Mouse (Mus musculus) midbrain, embryonic 14.5 days (tissue): Measurements from ENCODE around the gene Olfr309. TPM values are rescaled to one million over a fixed set of nuclear protein-coding genes. Genes with fewer than 3 reads are reported as not detected.
"Not testable (repeated sequence)": the region's sequence is repeated elsewhere in the genome, so short reads cannot be mapped to it uniquely, and the experiment has no call there.

Experiments used
- ATAC-seq: fragments of 200-750 bp; cut with Nextera tagmentation; 2 replicates; pipeline ENCODE4 v1.8.0; 2017; ENCODE audit warnings: moderate number of reproducible peaks, moderate library complexity; ENCODE audit not compliant: low FRiP score, low TSS enrichment
- DNase-seq: peaks from one replicate; pipeline ENCODE4 v3.0.0-alpha.2; 2015
- H3K27ac ChIP-seq: fragments of 300-500 bp; sonication (generic); replicated peaks from 2 replicates; pipeline ENCODE4 v1.5.1; 2014; ENCODE audit warnings: mild to moderate bottlenecking, low read depth, low read length, moderate library complexity
- H3K27me3 ChIP-seq: fragments of 300-500 bp; sonication (generic); 2 replicates; pipeline ENCODE4 v1.6.1; 2014; ENCODE audit warnings: low read length, control low read depth, mixed read lengths; ENCODE audit not compliant: control insufficient read depth, insufficient read depth
- H3K36me3 ChIP-seq: fragments of 300-500 bp; sonication (generic); 2 replicates; pipeline ENCODE4 v1.6.1; 2014; ENCODE audit warnings: low read length, control low read depth; ENCODE audit not compliant: control insufficient read depth, insufficient read depth
- H3K4me1 ChIP-seq: fragments of 300-500 bp; sonication (generic); 2 replicates; pipeline ENCODE4 v1.6.1; 2014; ENCODE audit warnings: mild to moderate bottlenecking, antibody characterized with exemption, low read length, control low read depth; ENCODE audit not compliant: control insufficient read depth, insufficient read depth
- H3K4me2 ChIP-seq: fragments of 300-500 bp; sonication (generic); 2 replicates; pipeline ENCODE4 v1.6.1; 2014; ENCODE audit warnings: mild to moderate bottlenecking, low read length, moderate library complexity
- H3K4me3 ChIP-seq: fragments of 300-500 bp; sonication (generic); replicated peaks from 2 replicates; pipeline ENCODE4 v1.5.1; 2014; ENCODE audit warnings: low read depth, low read length
- H3K9ac ChIP-seq: fragments of 300-500 bp; sonication (generic); replicated peaks from 2 replicates; pipeline ENCODE4 v1.6.1; 2014; ENCODE audit warnings: mild to moderate bottlenecking, low read length, moderate library complexity
- H3K9me3 ChIP-seq: fragments of 300-500 bp; sonication (generic); 2 replicates; pipeline ENCODE4 v1.6.1; 2016; ENCODE audit warnings: low read length, control low read depth, mixed read lengths; ENCODE audit not compliant: control insufficient read depth
- WGBS: fragments of 180-500 bp; shearing (Covaris S2); extraction: QIAGEN DNeasy Blood & Tissue Kit; methylation state at CpG from one replicate; pipeline ENCODE4 v1.1.7; 2014; 5-methylcytosine and 5-hydroxymethylcytosine counted together
- polyA plus RNA-seq: library from polyadenylated mRNA; unstranded; fragments of >200 nt; fragmentation: Nextera tagmentation; extraction: Ambion mirVana; gene quantifications from 2 replicates; pipeline ENCODE4 v1.2.1, GENCODE M21; 2014

Olfr309 gene
- polyA plus RNA-seq, result not detected in 2 replicates

- Histone ChIP-seq H3K27ac (no peak within 1 kb of the TSS), H3K27me3 (no peaks in the 10 kb centered on the region), H3K9ac (no peak within 1 kb of the TSS), H3K4me2 (no peak within 1 kb of the TSS), H3K9me3 (no peaks in the 10 kb centered on the region), H3K4me1 (no peaks in the 10 kb centered on the region), H3K4me3 (no peak within 1 kb of the TSS), H3K36me3 (no peaks in the 10 kb centered on the region)
- no peak for ATAC-seq
- no peak for DNase-seq
- 76% methylated on average over 2 of the region's 2 CpGs for WGBS
Observed at GRCm38 (mm10) chr7:86313608-86314007, at the start of gene Olfr309. Olfr309 (minus strand) TSS chr7:86313708.

- WGBS, result 93% methylated on average over 9 of the region's 9 CpGs
- DNase-seq, H3K4me2 ChIP-seq, H3K4me1 ChIP-seq, H3K27me3 ChIP-seq, H3K9me3 ChIP-seq, ATAC-seq, H3K9ac ChIP-seq, H3K27ac ChIP-seq, H3K36me3 ChIP-seq, H3K4me3 ChIP-seq: not testable (repeated sequence)
Observed at GRCm38 (mm10) chr7:86346296-86346695, 32.8 kb upstream of the Olfr309 start.

GRCm38 (mm10) chr7:86344253-86344652, 30.7 kb upstream of the Olfr309 start:
- ATAC-seq (no peak), DNase-seq (no peak)
- 62% methylated on average over 3 of the region's 3 CpGs for WGBS
- no peaks in the 10 kb centered on the region for H3K36me3 ChIP-seq
- H3K27me3 ChIP-seq, result no peaks in the 10 kb centered on the region
- no peak overlapping the region for H3K4me3 ChIP-seq
- no peak overlapping the region for H3K9ac ChIP-seq
- no peak overlapping the region for H3K27ac ChIP-seq
- H3K4me1 ChIP-seq, result no peaks in the 10 kb centered on the region
- no peak overlapping the region for H3K4me2 ChIP-seq
- 0 out of 2 replicates have a peak, but pooled peaks cover 5% of the 10 kb centered on the region for H3K9me3 ChIP-seq

- no peak overlapping the region for H3K27ac ChIP-seq
- no peaks in the 10 kb centered on the region for H3K9me3 ChIP-seq
- no peak overlapping the region for H3K9ac ChIP-seq
- ATAC-seq (no peak), DNase-seq (no peak)
- WGBS, result 85% methylated on average over 14 of the region's 14 CpGs
- H3K36me3 ChIP-seq, result no peaks in the 10 kb centered on the region
- H3K4me3 ChIP-seq, result no peak overlapping the region
- no peaks in the 10 kb centered on the region for H3K4me1 ChIP-seq
- no peak overlapping the region for H3K4me2 ChIP-seq
- no peaks in the 10 kb centered on the region for H3K27me3 ChIP-seq
Observed at GRCm38 (mm10) chr7:86342881-86343565, 29.5 kb upstream of the Olfr309 start.

- no peak within 1 kb of the TSS for H3K27ac ChIP-seq
- no peak within 1 kb of the TSS for H3K9ac ChIP-seq
- H3K36me3 ChIP-seq, result no peaks in the 10 kb centered on the region
- H3K4me1 ChIP-seq, result no peaks in the 10 kb centered on the region
- DNase-seq (no peak), ATAC-seq (no peak)
- no peak within 1 kb of the TSS for H3K4me3 ChIP-seq
- WGBS, result 75% methylated on average over 1 of the region's 1 CpGs
- H3K4me2 ChIP-seq, result no peak within 1 kb of the TSS
- no peaks in the 10 kb centered on the region for H3K27me3 ChIP-seq
- no peaks in the 10 kb centered on the region for H3K9me3 ChIP-seq
Observed at GRCm38 (mm10) chr7:86337486-86337885, 24.0 kb upstream of the Olfr309 start, which contains the start of gene Olfr307. Olfr307 (minus strand) TSS chr7:86337586.

- Histone ChIP-seq H3K9me3 (no peaks in the 10 kb centered on the region), H3K9ac (no peak within 1 kb of the TSS), H3K4me1 (no peaks in the 10 kb centered on the region), H3K4me2 (no peak within 1 kb of the TSS), H3K36me3 (no peaks in the 10 kb centered on the region), H3K4me3 (no peak within 1 kb of the TSS), H3K27ac (no peak within 1 kb of the TSS), H3K27me3 (no peaks in the 10 kb centered on the region)
- DNase-seq (no peak), ATAC-seq (no peak)
Observed at GRCm38 (mm10) chr7:86325530-86325929, 12.0 kb upstream of the Olfr309 start, which contains the start of gene Olfr308. Olfr308 (minus strand) TSS chr7:86325630.

GRCm38 (mm10) chr7:86321323-86321722, 7.8 kb upstream of the Olfr309 start:
- Histone ChIP-seq H3K9me3 (no peaks in the 10 kb centered on the region), H3K4me2 (no peak overlapping the region), H3K27ac (no peak overlapping the region), H3K36me3 (no peaks in the 10 kb centered on the region), H3K4me1 (no peaks in the 10 kb centered on the region), H3K4me3 (no peak overlapping the region), H3K27me3 (no peaks in the 10 kb centered on the region), H3K9ac (no peak overlapping the region)
- WGBS, result 94% methylated on average over 2 of the region's 2 CpGs
- DNase-seq, result no peak
- no peak for ATAC-seq

GRCm38 (mm10) chr7:86277072-86277471, 36.4 kb downstream of the Olfr309 start, which contains the start of gene Olfr310:
Olfr310 (minus strand) TSS chr7:86277172.
- ATAC-seq (no peak), DNase-seq (no peak)
- H3K9me3 ChIP-seq, result no peaks in the 10 kb centered on the region
- no peaks in the 10 kb centered on the region for H3K4me1 ChIP-seq
- H3K27ac ChIP-seq, result no peak within 1 kb of the TSS
- no peak within 1 kb of the TSS for H3K4me3 ChIP-seq
- H3K9ac ChIP-seq, result no peak within 1 kb of the TSS
- no peak within 1 kb of the TSS for H3K4me2 ChIP-seq
- 75% methylated on average over 1 of the region's 1 CpGs for WGBS
- H3K27me3 ChIP-seq, result no peaks in the 10 kb centered on the region
- H3K36me3 ChIP-seq, result no peaks in the 10 kb centered on the region
